Mouse (Mus musculus): ENCODE data around the gene Tnfsf10.
A peak's percentile ranks its signal among the peaks of the same experiment; 100 is the strongest.

Gene Tnfsf10

DNA sequence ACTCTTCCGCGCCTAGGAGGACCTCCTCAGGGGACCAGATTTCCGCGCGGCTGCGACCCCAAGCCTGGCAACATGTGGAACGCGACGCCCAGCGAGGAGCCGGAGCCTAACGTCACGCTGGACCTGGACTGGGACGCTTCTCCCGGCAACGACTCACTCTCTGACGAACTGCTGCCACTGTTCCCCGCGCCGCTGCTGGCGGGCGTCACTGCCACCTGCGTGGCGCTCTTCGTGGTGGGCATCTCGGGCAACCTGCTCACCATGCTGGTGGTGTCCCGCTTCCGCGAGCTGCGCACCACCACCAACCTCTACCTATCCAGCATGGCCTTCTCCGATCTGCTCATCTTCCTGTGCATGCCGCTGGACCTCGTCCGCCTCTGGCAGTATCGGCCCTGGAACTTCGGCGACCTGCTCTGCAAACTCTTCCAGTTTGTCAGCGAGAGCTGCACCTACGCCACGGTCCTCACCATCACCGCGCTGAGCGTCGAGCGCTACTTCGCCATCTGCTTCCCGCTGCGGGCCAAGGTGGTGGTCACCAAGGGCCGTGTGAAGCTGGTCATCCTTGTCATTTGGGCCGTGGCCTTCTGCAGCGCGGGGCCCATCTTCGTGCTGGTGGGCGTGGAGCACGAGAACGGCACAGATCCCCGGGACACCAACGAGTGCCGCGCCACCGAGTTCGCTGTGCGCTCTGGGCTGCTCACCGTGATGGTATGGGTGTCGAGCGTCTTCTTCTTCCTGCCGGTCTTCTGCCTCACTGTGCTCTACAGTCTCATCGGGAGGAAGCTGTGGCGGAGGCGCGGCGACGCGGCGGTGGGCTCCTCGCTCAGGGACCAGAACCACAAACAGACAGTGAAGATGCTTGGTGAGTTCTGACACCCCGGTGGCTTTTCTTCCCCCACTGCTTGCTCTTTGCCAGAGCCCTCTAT, 55.2 kb downstream of the Tnfsf10 start:
- DNase-seq, result peak; percentile 4

DNA sequence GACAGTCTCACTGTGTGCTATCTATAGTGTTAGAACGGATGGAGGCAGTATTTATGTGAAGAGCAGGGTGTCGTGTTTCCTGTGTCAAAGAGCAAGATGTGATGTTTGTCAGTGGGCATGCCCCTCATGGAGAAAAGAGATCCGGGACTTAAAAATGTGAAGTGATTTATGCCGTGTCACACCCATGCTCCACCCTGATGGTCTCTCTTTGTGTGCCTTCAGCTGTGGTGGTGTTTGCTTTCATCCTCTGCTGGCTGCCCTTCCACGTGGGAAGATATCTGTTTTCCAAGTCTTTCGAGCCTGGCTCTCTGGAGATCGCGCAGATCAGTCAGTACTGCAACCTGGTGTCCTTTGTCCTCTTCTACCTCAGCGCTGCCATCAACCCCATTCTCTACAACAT, 57.6 kb downstream of the Tnfsf10 start:
- DNase-seq, result no peak

DNA sequence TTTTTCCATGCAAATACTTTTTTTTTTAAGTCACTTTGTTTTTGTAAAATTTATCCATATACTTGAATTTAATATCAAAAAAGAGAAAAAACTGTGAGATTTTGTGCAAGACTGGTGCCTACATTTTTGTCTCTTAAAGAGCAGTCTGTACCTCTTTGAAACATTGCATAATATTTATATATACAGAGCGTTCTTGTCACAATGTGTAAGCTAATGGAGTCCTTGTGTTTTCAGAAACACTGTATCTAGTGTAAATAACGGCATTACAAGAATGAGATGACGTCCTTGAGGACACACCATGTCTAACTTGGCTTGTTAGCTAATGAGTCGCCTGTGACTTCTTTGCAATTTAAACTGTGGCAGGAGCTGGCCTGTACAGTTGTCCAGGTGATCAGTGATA, 61.1 kb downstream of the Tnfsf10 start:
- no peak for DNase-seq

DNA sequence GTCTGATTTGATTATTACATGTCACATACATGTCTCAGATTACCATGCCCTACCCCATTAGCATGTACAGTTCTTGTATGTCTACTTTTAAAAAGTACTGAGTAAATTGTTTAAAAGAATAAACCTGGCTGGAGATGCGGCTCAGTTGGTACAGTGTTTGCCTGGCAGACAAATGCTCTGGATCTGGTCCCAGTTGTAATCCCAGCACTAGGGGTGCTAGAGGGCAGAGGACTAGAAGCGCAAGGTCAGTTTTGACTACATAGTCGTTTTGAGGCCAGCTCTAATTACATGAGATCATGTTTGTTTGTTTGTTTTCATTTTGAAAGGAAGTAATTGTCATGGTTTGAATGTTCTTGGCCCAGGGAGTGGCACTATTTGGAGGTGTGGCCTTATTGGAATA, 68.0 kb downstream of the Tnfsf10 start:
- DNase-seq, result no peak

DNA sequence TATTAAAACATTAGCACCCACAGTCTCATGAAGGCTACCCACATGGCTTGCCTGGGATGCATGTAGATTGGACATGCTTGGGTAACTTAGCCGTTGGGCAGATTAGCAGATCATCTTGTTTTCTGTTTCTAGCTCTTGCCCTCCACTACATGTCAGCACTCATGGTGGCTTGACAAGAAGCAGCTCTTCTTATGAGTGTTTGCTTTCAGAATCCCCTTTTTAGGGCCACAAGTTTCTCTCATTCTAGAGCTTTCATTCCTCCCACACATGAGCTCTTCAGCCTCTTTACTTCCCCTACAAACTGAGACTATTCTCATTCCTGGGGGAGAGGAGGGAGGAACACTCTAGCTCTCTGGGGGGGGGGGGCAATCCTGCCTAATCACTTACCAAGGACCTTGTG, 73.1 kb downstream of the Tnfsf10 start:
- no peak for DNase-seq

Measured in right cerebral cortex, adult 18-20 months (tissue).